Mouse (Mus musculus) bone marrow macrophage, adult 2 months (primary cell): ENCODE measurements around the gene Med13.

ENCODE experiments used
- CTCF ChIP-seq: IDR thresholded peaks from 2 replicates; pipeline ENCODE4 v1.5.1; 2012; ENCODE audit warnings: low read depth, mild to moderate bottlenecking, low read length, moderate library complexity
- POLR2A ChIP-seq: IDR thresholded peaks from 2 replicates; pipeline ENCODE4 v1.6.1; 2012; ENCODE audit warnings: mild to moderate bottlenecking, low read depth, low read length, borderline replicate concordance

DNA sequence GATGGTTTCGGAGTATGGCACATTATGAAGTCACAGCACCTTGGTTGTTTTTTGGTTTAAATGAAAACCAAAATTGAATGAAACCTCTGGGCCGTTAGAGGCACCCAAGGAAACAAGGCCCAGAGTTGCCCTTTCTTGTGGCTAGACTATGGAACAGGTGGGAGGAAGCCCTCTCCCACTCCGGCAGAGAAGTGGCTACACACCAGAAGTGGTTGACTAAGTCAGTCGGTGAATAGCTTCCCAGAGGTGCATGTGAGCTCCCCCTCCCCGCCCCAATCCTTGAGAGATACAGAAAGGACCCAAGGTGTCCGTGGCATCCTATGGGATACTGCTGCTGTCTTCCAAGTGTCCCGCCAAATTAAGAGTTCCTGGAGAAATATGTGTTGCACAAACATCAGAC is 13.9 kb upstream of the Med13 start:
- TF ChIP-seq CTCF (no peak), POLR2A (no peak)
